Mouse (Mus musculus): Measurements from ENCODE around the gene Atp2b1. TPM values are rescaled to one million over a fixed set of nuclear protein-coding genes. Genes with fewer than 3 reads are reported as not detected.
A peak's percentile ranks its signal among the peaks of the same experiment; 100 is the strongest.

Gene Atp2b1
- 49.1 and 56.2 TPM in 2 replicates for total RNA-seq (2017)

- ATAC-seq (replicated peaks in 1 of 2; ENCODE audit: insufficient read depth in 1 of 2, low FRiP score in 2 of 2, low TSS enrichment in 1 of 2, low read depth in 1 of 2, poor library complexity in 2 of 2, severe bottlenecking in 2 of 2) = peak; percentile 73 to 76
Measured at GRCm38 (mm10) chr10:98913961-98914809, at the start of gene Atp2b1. Gene Atp2b1 (plus strand): TSS chr10:98914406.

- ATAC-seq (replicated peaks in 1 of 2; ENCODE audit: insufficient read depth in 1 of 2, low FRiP score in 2 of 2, low TSS enrichment in 1 of 2, low read depth in 1 of 2, poor library complexity in 2 of 2, severe bottlenecking in 2 of 2) = no peak
Measured at GRCm38 (mm10) chr10:98864851-98865250, 49.4 kb upstream of the Atp2b1 start.

- ATAC-seq (replicated peaks in 1 of 2; ENCODE audit: insufficient read depth in 1 of 2, low FRiP score in 2 of 2, low TSS enrichment in 1 of 2, low read depth in 1 of 2, poor library complexity in 2 of 2, severe bottlenecking in 2 of 2) = no peak
Measured at GRCm38 (mm10) chr10:98866836-98867370, 47.3 kb upstream of the Atp2b1 start.

- ATAC-seq (replicated peaks in 1 of 2; ENCODE audit: insufficient read depth in 1 of 2, low FRiP score in 2 of 2, low TSS enrichment in 1 of 2, low read depth in 1 of 2, poor library complexity in 2 of 2, severe bottlenecking in 2 of 2) = no peak
Measured at GRCm38 (mm10) chr10:98868351-98868908, 45.8 kb upstream of the Atp2b1 start.

GRCm38 (mm10) chr10:98877855-98878254 lies 36.4 kb upstream of the Atp2b1 start:
- ATAC-seq (replicated peaks in 1 of 2; ENCODE audit: insufficient read depth in 1 of 2, low FRiP score in 2 of 2, low TSS enrichment in 1 of 2, low read depth in 1 of 2, poor library complexity in 2 of 2, severe bottlenecking in 2 of 2) = peak in 1 of 2 experiments; percentile 21; a peak in 1 of 4 replicates

DNA sequence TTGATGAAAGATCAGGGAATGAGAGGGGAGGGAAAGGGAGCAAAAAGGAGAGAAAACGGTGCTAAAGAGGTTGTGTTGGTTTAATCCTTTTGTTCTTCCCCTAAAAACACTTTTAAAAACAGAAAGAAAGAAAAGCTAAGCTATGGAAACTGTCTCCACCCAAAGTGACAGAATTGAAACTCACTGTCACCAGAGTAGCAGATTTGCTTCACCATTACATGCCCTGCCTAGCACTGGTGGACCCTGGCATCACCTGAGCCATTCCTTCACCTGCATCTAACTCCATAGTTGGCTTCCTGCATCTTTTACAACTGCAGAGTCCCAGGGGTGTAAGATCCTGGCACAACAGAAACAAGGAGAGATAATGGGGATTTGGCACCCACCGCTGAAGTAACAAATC lies 35.6 kb upstream of the Atp2b1 start:
- no peak for ATAC-seq (replicated peaks in 1 of 2; ENCODE audit: insufficient read depth in 1 of 2, low FRiP score in 2 of 2, low TSS enrichment in 1 of 2, low read depth in 1 of 2, poor library complexity in 2 of 2, severe bottlenecking in 2 of 2)

GRCm38 (mm10) chr10:98880057-98880456 lies 34.1 kb upstream of the Atp2b1 start:
- ATAC-seq (replicated peaks in 1 of 2; ENCODE audit: insufficient read depth in 1 of 2, low FRiP score in 2 of 2, low TSS enrichment in 1 of 2, low read depth in 1 of 2, poor library complexity in 2 of 2, severe bottlenecking in 2 of 2) = peak in 1 of 2 experiments; percentile 25; a peak in 1 of 4 replicates

GRCm38 (mm10) chr10:98880711-98881110 lies 33.5 kb upstream of the Atp2b1 start:
- peak; percentile 71 to 73 for ATAC-seq (replicated peaks in 1 of 2; ENCODE audit: insufficient read depth in 1 of 2, low FRiP score in 2 of 2, low TSS enrichment in 1 of 2, low read depth in 1 of 2, poor library complexity in 2 of 2, severe bottlenecking in 2 of 2)

GRCm38 (mm10) chr10:98881492-98881891 lies 32.7 kb upstream of the Atp2b1 start:
- no peak; a peak in 1 of 4 replicates for ATAC-seq (replicated peaks in 1 of 2; ENCODE audit: insufficient read depth in 1 of 2, low FRiP score in 2 of 2, low TSS enrichment in 1 of 2, low read depth in 1 of 2, poor library complexity in 2 of 2, severe bottlenecking in 2 of 2)

GRCm38 (mm10) chr10:98882587-98882986 lies 31.6 kb upstream of the Atp2b1 start:
- no peak for ATAC-seq (replicated peaks in 1 of 2; ENCODE audit: insufficient read depth in 1 of 2, low FRiP score in 2 of 2, low TSS enrichment in 1 of 2, low read depth in 1 of 2, poor library complexity in 2 of 2, severe bottlenecking in 2 of 2)

GRCm38 (mm10) chr10:98884445-98884844 lies 29.8 kb upstream of the Atp2b1 start:
- no peak for ATAC-seq (replicated peaks in 1 of 2; ENCODE audit: insufficient read depth in 1 of 2, low FRiP score in 2 of 2, low TSS enrichment in 1 of 2, low read depth in 1 of 2, poor library complexity in 2 of 2, severe bottlenecking in 2 of 2)

DNA sequence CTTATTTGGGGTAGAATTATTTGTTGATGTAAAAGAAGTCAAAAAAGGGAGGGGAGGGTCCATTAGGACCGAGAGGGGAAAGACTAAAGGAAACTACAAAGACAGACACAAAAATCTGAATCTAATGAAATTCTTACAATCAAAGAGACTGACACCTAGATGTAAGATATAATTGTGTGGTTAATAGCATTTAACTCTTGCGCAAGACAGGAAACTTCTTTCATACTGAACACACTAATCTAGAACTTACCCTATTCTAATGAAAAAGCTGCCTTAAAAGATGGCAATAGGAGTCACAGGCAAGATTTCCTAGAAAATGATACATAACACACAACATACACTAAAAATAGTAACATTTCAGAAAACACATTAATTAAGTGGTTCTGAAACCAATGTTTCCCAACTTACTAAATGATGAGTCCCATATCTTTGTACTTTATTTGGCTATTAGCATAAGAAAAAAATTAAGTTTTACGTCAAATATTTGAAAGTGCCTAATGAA lies 27.4 kb upstream of the Atp2b1 start:
- ATAC-seq (replicated peaks in 1 of 2; ENCODE audit: insufficient read depth in 1 of 2, low FRiP score in 2 of 2, low TSS enrichment in 1 of 2, low read depth in 1 of 2, poor library complexity in 2 of 2, severe bottlenecking in 2 of 2) = no peak

DNA sequence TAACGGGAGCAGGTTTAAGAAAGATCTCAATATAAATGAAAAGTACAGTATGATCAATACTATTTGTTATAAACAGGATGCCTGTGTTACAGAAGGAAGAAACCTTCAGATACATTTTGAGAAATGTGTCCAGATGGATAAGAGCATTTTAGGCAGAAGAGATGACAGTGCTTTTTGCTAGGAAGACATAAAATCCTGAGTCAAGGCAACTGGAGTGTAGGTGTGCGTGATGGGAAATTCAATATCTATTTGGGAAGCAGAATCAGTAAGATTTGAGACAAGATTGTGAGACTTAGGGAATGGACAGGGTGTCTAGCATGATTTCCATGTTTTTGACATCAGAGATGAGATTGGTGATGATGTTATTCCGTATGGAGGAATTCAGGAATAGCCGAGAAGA lies 22.8 kb upstream of the Atp2b1 start:
- no peak for ATAC-seq (replicated peaks in 1 of 2; ENCODE audit: insufficient read depth in 1 of 2, low FRiP score in 2 of 2, low TSS enrichment in 1 of 2, low read depth in 1 of 2, poor library complexity in 2 of 2, severe bottlenecking in 2 of 2)

- ATAC-seq (replicated peaks in 1 of 2; ENCODE audit: insufficient read depth in 1 of 2, low FRiP score in 2 of 2, low TSS enrichment in 1 of 2, low read depth in 1 of 2, poor library complexity in 2 of 2, severe bottlenecking in 2 of 2) = peak in 1 of 2 experiments; percentile 33; a peak in 1 of 4 replicates
Measured at GRCm38 (mm10) chr10:98897507-98897906, 16.7 kb upstream of the Atp2b1 start.

GRCm38 (mm10) chr10:98897913-98898748 lies 16.1 kb upstream of the Atp2b1 start:
- peak; percentile 58 to 77; a peak in 2 of 4 replicates for ATAC-seq (replicated peaks in 1 of 2; ENCODE audit: insufficient read depth in 1 of 2, low FRiP score in 2 of 2, low TSS enrichment in 1 of 2, low read depth in 1 of 2, poor library complexity in 2 of 2, severe bottlenecking in 2 of 2)

DNA sequence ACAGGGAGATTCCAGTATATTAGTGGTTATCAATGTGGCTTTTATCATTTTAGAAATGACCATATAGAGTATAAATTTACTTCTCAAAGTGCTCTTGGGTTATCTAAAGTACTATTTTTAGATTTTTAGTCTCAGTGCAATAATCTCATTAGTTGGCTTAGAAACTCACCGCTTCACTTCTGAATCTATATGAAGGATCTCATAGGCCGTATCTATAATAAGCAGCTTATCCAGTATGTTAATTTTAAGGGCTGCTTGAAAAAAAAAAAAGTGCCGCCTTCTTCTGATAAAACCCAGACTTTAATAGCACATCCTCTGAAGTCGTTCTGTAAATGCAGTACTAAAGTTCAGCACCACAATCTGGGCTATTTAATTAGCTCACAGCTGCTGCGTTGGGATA lies 12.7 kb upstream of the Atp2b1 start:
- no peak for ATAC-seq (replicated peaks in 1 of 2; ENCODE audit: insufficient read depth in 1 of 2, low FRiP score in 2 of 2, low TSS enrichment in 1 of 2, low read depth in 1 of 2, poor library complexity in 2 of 2, severe bottlenecking in 2 of 2)

- peak; percentile 62 to 76; a peak in 2 of 4 replicates for ATAC-seq (replicated peaks in 1 of 2; ENCODE audit: insufficient read depth in 1 of 2, low FRiP score in 2 of 2, low TSS enrichment in 1 of 2, low read depth in 1 of 2, poor library complexity in 2 of 2, severe bottlenecking in 2 of 2)
Measured at GRCm38 (mm10) chr10:98905987-98906386, 8.2 kb upstream of the Atp2b1 start.

Measured in hematopoietic stem cell, adult 5-6 weeks (primary cell).